Mouse (Mus musculus): ENCODE results near the gene Tyw1. TPM values are rescaled to one million over a fixed set of nuclear protein-coding genes. Genes with fewer than 3 reads are reported as not detected.

The Tyw1 gene
- polyA plus RNA-seq, 1 experiment from 2014 or later = 30.5 TPM

Other genes starting within 250 kb of the Tyw1 start
- gene Asl, start 226.4 kb upstream of the Tyw1 start, polyA plus RNA-seq (2014; fragmentation: Nextera tagmentation; extraction: Ambion mirVana) = 25.4 and 29.0 TPM in 2 replicates
- gene Crcp, start 226.3 kb upstream of the Tyw1 start, polyA plus RNA-seq (2014; fragmentation: Nextera tagmentation; extraction: Ambion mirVana) = 29.6 and 30.2 TPM in 2 replicates
- gene Tpst1, start 182.3 kb upstream of the Tyw1 start, polyA plus RNA-seq (2014; fragmentation: Nextera tagmentation; extraction: Ambion mirVana) = 73.0 and 76.4 TPM in 2 replicates
- gene Kctd7, start 110.8 kb upstream of the Tyw1 start, polyA plus RNA-seq (2014; fragmentation: Nextera tagmentation; extraction: Ambion mirVana) = 3.7 and 5.8 TPM in 2 replicates
- 23.6 and 23.7 TPM in 2 replicates for gene Rabgef1, start 83.8 kb upstream of the Tyw1 start, polyA plus RNA-seq (2014; fragmentation: Nextera tagmentation; extraction: Ambion mirVana)
- 36.0 and 39.2 TPM in 2 replicates for gene Tmem248, start 38.5 kb upstream of the Tyw1 start, polyA plus RNA-seq (2014; fragmentation: Nextera tagmentation; extraction: Ambion mirVana)
- 61.3 and 63.3 TPM in 2 replicates for gene Sbds, start 89 bp upstream of the Tyw1 start, polyA plus RNA-seq (2014; fragmentation: Nextera tagmentation; extraction: Ambion mirVana)
- 0.11 and 0.24 TPM in 2 replicates for gene Caln1, start 113.8 kb downstream of the Tyw1 start, polyA plus RNA-seq (2014; fragmentation: Nextera tagmentation; extraction: Ambion mirVana)
- not detected in 2 replicates for gene A330070K13Rik, start 129.0 kb downstream of the Tyw1 start, polyA plus RNA-seq (2014; fragmentation: Nextera tagmentation; extraction: Ambion mirVana)

All from limb, embryonic 11.5 days (tissue).